Mouse (Mus musculus) forebrain, embryonic 12.5 days (tissue): ENCODE results near the gene Sergef. TPM values are rescaled to one million over a fixed set of nuclear protein-coding genes. Genes with fewer than 3 reads are reported as not detected.

Experiments used
- ATAC-seq: fragments of 200-750 bp; cut with Nextera tagmentation; 2 replicates; pipeline ENCODE4 v1.8.0; 2017; ENCODE audit warnings: moderate TSS enrichment; ENCODE audit not compliant: low FRiP score
- H3K27ac ChIP-seq: fragments of 300-500 bp; sonication (generic); 2 replicates; pipeline ENCODE4 v1.5.1; 2016; ENCODE audit warnings: mild to moderate bottlenecking
- H3K27me3 ChIP-seq: fragments of 300-500 bp; sonication (generic); 2 replicates; pipeline ENCODE4 v1.6.1; 2016; ENCODE audit warnings: mild to moderate bottlenecking
- H3K36me3 ChIP-seq: fragments of 300-500 bp; sonication (generic); replicated peaks from 2 replicates; pipeline ENCODE4 v1.6.1; 2016; ENCODE audit warnings: mild to moderate bottlenecking
- H3K4me1 ChIP-seq: fragments of 300-500 bp; sonication (generic); 2 replicates; pipeline ENCODE4 v1.6.1; 2016
- H3K4me2 ChIP-seq: fragments of 300-500 bp; sonication (generic); 2 replicates; pipeline ENCODE4 v1.6.1; 2016; ENCODE audit warnings: mild to moderate bottlenecking, moderate library complexity
- H3K4me3 ChIP-seq: fragments of 300-500 bp; sonication (generic); replicated peaks from 2 replicates; pipeline ENCODE4 v1.5.1; 2016; ENCODE audit warnings: mild to moderate bottlenecking
- H3K9ac ChIP-seq: fragments of 300-500 bp; sonication (generic); 2 replicates; pipeline ENCODE4 v1.6.1; 2016; ENCODE audit warnings: mild to moderate bottlenecking
- H3K9me3 ChIP-seq: fragments of 300-500 bp; sonication (generic); 2 replicates; pipeline ENCODE4 v1.6.1; 2016
- WGBS: fragments of 180-500 bp; shearing (Covaris S2); methylation state at CpG from one replicate; pipeline ENCODE4 v1.1.7; 2016; 5-methylcytosine and 5-hydroxymethylcytosine counted together
- polyA plus RNA-seq: library from polyadenylated mRNA; unstranded; fragments of >200 nt; fragmentation: Nextera tagmentation; extraction: Ambion mirVana; gene quantifications from 2 replicates; pipeline ENCODE4 v1.2.1, GENCODE M21; 2016

Gene Sergef
- polyA plus RNA-seq, 1 experiment from 2014 or later, result 19.0 TPM

GRCm38 (mm10) chr7:46526665-46527154, 112.9 kb downstream of the Sergef start:
- Histone ChIP-seq H3K27ac (no peak overlapping the region), H3K4me2 (no peak overlapping the region), H3K9ac (no peak overlapping the region), H3K36me3 (no peaks in the 10 kb centered on the region), H3K27me3 (no peaks in the 10 kb centered on the region), H3K9me3 (no peaks in the 10 kb centered on the region), H3K4me3 (no peak overlapping the region), H3K4me1 (no peaks in the 10 kb centered on the region)
- ATAC-seq, result no peak
- WGBS, result 74% methylated on average over 6 of the region's 6 CpGs

GRCm38 (mm10) chr7:46523215-46523614, 116.4 kb downstream of the Sergef start:
- H3K4me1 ChIP-seq, result 0 out of 2 replicates have a peak, but pooled peaks cover 6% of the 10 kb centered on the region
- no peak for ATAC-seq
- 89% methylated on average over 7 of the region's 7 CpGs for WGBS
- H3K4me2 ChIP-seq, result no peak overlapping the region
- no peaks in the 10 kb centered on the region for H3K27me3 ChIP-seq
- H3K9ac ChIP-seq, result no peak overlapping the region
- H3K4me3 ChIP-seq, result no peak overlapping the region
- H3K36me3 ChIP-seq, result no peaks in the 10 kb centered on the region
- no peaks in the 10 kb centered on the region for H3K9me3 ChIP-seq
- H3K27ac ChIP-seq, result no peak overlapping the region

DNA sequence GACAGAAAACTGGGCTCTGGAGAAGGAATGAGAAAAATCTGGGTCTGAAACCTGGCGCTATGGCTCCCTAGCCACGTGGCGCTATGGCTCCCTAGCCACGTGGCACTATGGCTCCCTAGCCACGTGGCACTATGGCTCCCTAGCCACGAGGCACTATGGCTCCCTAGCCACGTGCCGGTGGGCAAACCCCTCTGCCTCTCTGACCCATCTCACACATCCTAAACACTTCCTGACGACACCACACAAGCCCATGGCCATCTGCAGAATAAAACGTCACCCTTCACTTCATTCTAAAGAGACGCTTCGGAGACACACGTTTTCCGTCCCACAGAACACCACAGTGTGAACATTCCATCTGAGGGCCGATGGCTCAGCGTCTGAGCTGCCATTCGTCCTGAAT, 117.8 kb downstream of the Sergef start:
- H3K4me2 ChIP-seq, result no peak overlapping the region
- H3K36me3 ChIP-seq, result no peaks in the 10 kb centered on the region
- no peak overlapping the region for H3K4me3 ChIP-seq
- H3K9me3 ChIP-seq, result no peaks in the 10 kb centered on the region
- 91% methylated on average over 17 of the region's 17 CpGs for WGBS
- no peak overlapping the region for H3K9ac ChIP-seq
- H3K27me3 ChIP-seq, result no peaks in the 10 kb centered on the region
- 0 out of 2 replicates have a peak, but pooled peaks cover 6% of the 10 kb centered on the region for H3K4me1 ChIP-seq
- no peak for ATAC-seq
- no peak overlapping the region for H3K27ac ChIP-seq

GRCm38 (mm10) chr7:46519148-46519547, 120.5 kb downstream of the Sergef start:
- Histone ChIP-seq H3K4me1 (0 out of 2 replicates have a peak, but pooled peaks cover 6% of the 10 kb centered on the region), H3K36me3 (no peaks in the 10 kb centered on the region), H3K27ac (no peak overlapping the region), H3K27me3 (no peaks in the 10 kb centered on the region), H3K9me3 (no peaks in the 10 kb centered on the region), H3K4me3 (no peak overlapping the region), H3K9ac (no peak overlapping the region), H3K4me2 (no peak overlapping the region)
- no peak for ATAC-seq
- 81% methylated on average over 11 of the region's 11 CpGs for WGBS

GRCm38 (mm10) chr7:46517158-46517557, 122.4 kb downstream of the Sergef start:
- ATAC-seq, result no peak

GRCm38 (mm10) chr7:46515960-46516359, 123.6 kb downstream of the Sergef start:
- no peak overlapping the region for H3K9ac ChIP-seq
- no peaks in the 10 kb centered on the region for H3K36me3 ChIP-seq
- H3K27ac ChIP-seq, result no peak overlapping the region
- no peak overlapping the region for H3K4me2 ChIP-seq
- no peaks in the 10 kb centered on the region for H3K9me3 ChIP-seq
- 78% methylated on average over 5 of the region's 5 CpGs for WGBS
- no peak for ATAC-seq
- no peak overlapping the region for H3K4me3 ChIP-seq
- H3K27me3 ChIP-seq, result no peaks in the 10 kb centered on the region
- H3K4me1 ChIP-seq, result 0 out of 2 replicates have a peak, but pooled peaks cover 11% of the 10 kb centered on the region

More at GRCm38 (mm10) chr7:46517158-46517557, 122.4 kb downstream of the Sergef start:
- Histone ChIP-seq H3K4me3 (no peak overlapping the region), H3K27me3 (no peaks in the 10 kb centered on the region), H3K27ac (no peak overlapping the region), H3K4me2 (no peak overlapping the region), H3K4me1 (0 out of 2 replicates have a peak, but pooled peaks cover 11% of the 10 kb centered on the region), H3K9ac (no peak overlapping the region), H3K36me3 (no peaks in the 10 kb centered on the region), H3K9me3 (no peaks in the 10 kb centered on the region)
- 61% methylated on average over 5 of the region's 5 CpGs for WGBS

DNA sequence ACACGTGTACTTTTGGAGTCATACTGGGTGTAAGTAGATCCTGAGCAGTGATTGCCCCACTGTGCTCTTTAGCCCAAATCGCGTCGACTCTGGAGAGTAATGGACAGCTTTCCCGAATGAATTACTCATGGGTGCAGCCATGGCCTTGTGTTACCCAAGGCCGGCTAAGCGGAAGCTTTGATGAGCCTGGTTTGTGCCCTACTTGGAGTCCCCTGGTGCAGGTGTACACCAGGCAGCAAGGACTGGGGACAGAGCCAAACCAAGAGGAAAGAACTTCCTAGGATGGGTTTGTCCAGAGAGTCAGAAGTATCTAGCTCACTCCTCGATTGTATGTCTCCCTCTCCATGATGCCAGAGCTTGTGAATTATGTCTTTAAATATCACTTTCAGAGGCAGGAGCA, 124.6 kb downstream of the Sergef start:
- Histone ChIP-seq H3K4me3 (no peak overlapping the region), H3K27ac (no peak overlapping the region), H3K4me2 (no peak overlapping the region), H3K9ac (no peak overlapping the region), H3K27me3 (no peaks in the 10 kb centered on the region), H3K4me1 (peaks cover 16% of the 10 kb centered on the region), H3K36me3 (no peaks in the 10 kb centered on the region), H3K9me3 (no peaks in the 10 kb centered on the region)
- ATAC-seq, result no peak
- WGBS, result 96% methylated on average over 8 of the region's 8 CpGs

GRCm38 (mm10) chr7:46513562-46513961, 126.0 kb downstream of the Sergef start:
- 88% methylated on average over 8 of the region's 8 CpGs for WGBS
- H3K4me3 ChIP-seq, result no peak overlapping the region
- no peak for ATAC-seq

DNA sequence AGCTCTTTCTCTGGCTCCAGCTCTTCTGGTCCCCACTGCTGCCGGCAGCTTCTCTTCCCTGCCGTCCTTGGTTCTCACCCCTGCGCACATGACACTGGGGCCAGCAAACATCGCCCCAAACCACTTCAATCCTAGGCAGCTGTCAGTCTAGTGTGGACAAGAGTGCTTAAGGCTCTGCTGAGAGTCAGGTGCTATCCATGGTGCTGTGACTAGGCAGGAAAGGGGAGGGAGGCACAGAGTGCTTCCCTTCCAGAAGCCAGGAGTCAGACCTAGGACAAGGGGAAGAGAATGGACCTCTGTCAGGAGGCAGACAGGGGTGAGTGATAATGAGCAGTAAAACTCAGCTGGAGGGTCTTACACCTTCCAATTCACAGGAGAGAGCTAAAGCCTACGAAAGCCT, 126.8 kb downstream of the Sergef start:
- ATAC-seq, result no peak
- 74% methylated on average over 5 of the region's 5 CpGs for WGBS

More at GRCm38 (mm10) chr7:46513562-46513961, 126.0 kb downstream of the Sergef start:
- H3K9ac ChIP-seq, result no peak overlapping the region
- peaks cover 24% of the 10 kb centered on the region for H3K4me1 ChIP-seq
- H3K27me3 ChIP-seq, result no peaks in the 10 kb centered on the region
- H3K4me2 ChIP-seq, result no peak overlapping the region
- no peaks in the 10 kb centered on the region for H3K9me3 ChIP-seq
- H3K27ac ChIP-seq, result no peak overlapping the region
- no peaks in the 10 kb centered on the region for H3K36me3 ChIP-seq

GRCm38 (mm10) chr7:46510806-46511205, 128.8 kb downstream of the Sergef start:
- Histone ChIP-seq H3K9ac (no peak overlapping the region), H3K4me2 (no peak overlapping the region), H3K36me3 (no peaks in the 10 kb centered on the region), H3K4me3 (no peak overlapping the region), H3K9me3 (0 out of 2 replicates have a peak, but pooled peaks cover 5% of the 10 kb centered on the region), H3K4me1 (peaks cover 25% of the 10 kb centered on the region), H3K27ac (no peak overlapping the region), H3K27me3 (no peaks in the 10 kb centered on the region)
- ATAC-seq, result no peak
- 80% methylated on average over 2 of the region's 2 CpGs for WGBS

More for the DNA sequence above, 126.8 kb downstream of the Sergef start:
- no peak overlapping the region for H3K4me2 ChIP-seq
- H3K27ac ChIP-seq, result no peak overlapping the region
- no peaks in the 10 kb centered on the region for H3K36me3 ChIP-seq
- H3K9ac ChIP-seq, result no peak overlapping the region
- H3K4me3 ChIP-seq, result no peak overlapping the region
- peaks cover 25% of the 10 kb centered on the region for H3K4me1 ChIP-seq
- no peaks in the 10 kb centered on the region for H3K9me3 ChIP-seq
- no peaks in the 10 kb centered on the region for H3K27me3 ChIP-seq

- H3K27me3 ChIP-seq, result no peaks in the 10 kb centered on the region
- H3K36me3 ChIP-seq, result no peaks in the 10 kb centered on the region
- H3K9ac ChIP-seq, result no peak overlapping the region; the same call in 1 of the 2 replicates
- WGBS, result 39% methylated on average over 24 of the region's 24 CpGs
- peak overlapping the region; percentile 23 for H3K4me2 ChIP-seq
- peaks cover 25% of the 10 kb centered on the region for H3K4me1 ChIP-seq
- H3K27ac ChIP-seq, result peak overlapping the region; percentile 85
- H3K4me3 ChIP-seq, result peak overlapping the region; percentile 3; the same call in 1 of the 2 replicates
- 0 out of 2 replicates have a peak, but pooled peaks cover 5% of the 10 kb centered on the region for H3K9me3 ChIP-seq
- ATAC-seq, result peak; percentile 76
Measured at GRCm38 (mm10) chr7:46509391-46510310, 130.0 kb downstream of the Sergef start.

- H3K9me3 ChIP-seq, result 0 out of 2 replicates have a peak, but pooled peaks cover 5% of the 10 kb centered on the region
- H3K9ac ChIP-seq, result no peak overlapping the region
- peak overlapping the region; percentile 23; the same call in 1 of the 2 replicates for H3K4me2 ChIP-seq
- 59% methylated on average over 12 of the region's 12 CpGs for WGBS
- H3K4me1 ChIP-seq, result peaks cover 25% of the 10 kb centered on the region
- H3K36me3 ChIP-seq, result no peaks in the 10 kb centered on the region
- ATAC-seq, result peak; percentile 51
- H3K4me3 ChIP-seq, result no peak overlapping the region
- H3K27ac ChIP-seq, result peak overlapping the region; percentile 85
- H3K27me3 ChIP-seq, result no peaks in the 10 kb centered on the region
Measured at GRCm38 (mm10) chr7:46508590-46509318, 130.9 kb downstream of the Sergef start.
